In the genomic region with DNA sequence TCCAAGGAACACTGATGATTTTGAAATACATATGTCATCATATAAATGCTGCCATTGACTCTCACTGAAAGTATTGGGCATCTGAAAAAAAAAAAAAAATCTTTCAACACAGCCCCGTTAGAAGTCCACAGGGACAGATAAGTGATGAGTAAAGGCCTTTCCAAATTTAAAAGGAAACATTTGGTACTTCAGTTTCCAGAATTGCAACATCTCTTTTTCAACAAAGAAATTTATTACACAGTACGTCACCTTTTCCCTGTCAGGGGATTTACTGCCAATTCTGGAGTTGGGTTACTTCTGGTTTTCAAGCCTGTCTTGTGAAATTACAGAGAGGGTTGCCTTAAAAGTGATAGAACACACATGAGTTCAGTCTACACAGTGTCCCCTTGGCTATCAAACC, we compare ENCODE assay signal across 15 mouse cellular contexts.
A peak's percentile ranks its signal among the peaks of the same experiment; 100 is the strongest.
DNase-seq lines count a peak whose midpoint lies in the region; ATAC-seq and TF ChIP-seq lines count a peak whose summit lies in the region.
"Had no signal": no experiment of that assay in that cellular context is flagged by ENCODE, and none has a peak within 500 bp of the region (broad histone marks: within the 10 kb centered on the region; RNA-seq: fewer than 3 reads in every experiment).

No protein-coding gene starts in this region.

- H3K27ac ChIP-seq in liver, adult 2 months (replicated peaks; ENCODE audit: insufficient read depth, low read depth, low read length) = no peak overlapping the region
- no peak overlapping the region for H3K27ac ChIP-seq in liver, embryonic 12.5 days
- H3K27ac ChIP-seq: forebrain, embryonic 10.5 days; kidney, postnatal 0 days had no signal

- no peak for TF ChIP-seq POLR2A in liver, adult 2 months (IDR thresholded peaks at IDR 0.05; ENCODE audit: extremely low read depth, insufficient read depth, low read length)
- no peak for TF ChIP-seq POLR2A in myocyte (IDR thresholded peaks at IDR 0.05; ENCODE audit: insufficient read length, low read depth)

- no peak overlapping the region for H3K4me3 ChIP-seq in liver, adult 2 months (ENCODE audit: insufficient read depth, low read depth, low read length)
- H3K4me3 ChIP-seq in liver, embryonic 12.5 days = no peak overlapping the region
- H3K4me3 ChIP-seq in myocyte = no peak overlapping the region
- H3K4me3 ChIP-seq: forebrain, embryonic 10.5 days had no signal

- no peaks in the 10 kb centered on the region for H3K79me2 ChIP-seq in liver, adult 2 months (ENCODE audit: control insufficient read depth, insufficient read depth, low read length)
- no peaks in the 10 kb centered on the region for H3K79me2 ChIP-seq in myocyte (ENCODE audit: control insufficient read depth, insufficient read depth)

- ATAC-seq in liver, embryonic 12.5 days = no peak
- no peak for ATAC-seq in CD4-positive, CD25-positive, alpha-beta regulatory T cell, adult 4 months

- DNase-seq in gastrocnemius, adult 18-20 months (ENCODE audit: low spot score) = peak; percentile 40
- DNase-seq in gastrocnemius, postnatal 25 days = no peak
- DNase-seq in liver, adult 2 months (ENCODE audit: extremely low read depth, low read depth, low spot score) = peak; percentile 64
- DNase-seq in fat pad, adult 2 months (ENCODE audit: extremely low read depth, low read depth, low spot score) = peak; percentile 37
- no peak for DNase-seq in ovary, adult 18-20 months (ENCODE audit: low spot score)
- DNase-seq: cerebellum, adult 11-12 months; left cerebral cortex, postnatal 4 days; lung, embryonic 14.5 days; right cerebral cortex, postnatal 25 days; thymus, postnatal 14 days had no signal

- H3K36me3 ChIP-seq in liver, adult 2 months (ENCODE audit: control insufficient read depth, insufficient read depth, low read length) = peaks cover 4% of the 10 kb centered on the region; the same call in 1 of the 2 replicates
- H3K36me3 ChIP-seq in liver, embryonic 12.5 days = peaks cover under 1% of the 10 kb centered on the region; the same call in 1 of the 2 replicates
- no peaks in the 10 kb centered on the region for H3K36me3 ChIP-seq in myocyte (ENCODE audit: control insufficient read depth, insufficient read depth)
- H3K36me3 ChIP-seq: forebrain, embryonic 10.5 days had no signal

- H3K4me1 ChIP-seq in liver, adult 2 months (ENCODE audit: control insufficient read depth, insufficient read depth, low read length) = peaks cover 6% of the 10 kb centered on the region; the same call in 1 of the 2 replicates
- no peaks in the 10 kb centered on the region for H3K4me1 ChIP-seq in liver, embryonic 12.5 days
- H3K4me1 ChIP-seq: forebrain, embryonic 10.5 days had no signal

- no peak for TF ChIP-seq CTCF in liver, adult 2 months (IDR thresholded peaks at IDR 0.05; ENCODE audit: low read depth, low read length)

- no peaks in the 10 kb centered on the region for H3K27me3 ChIP-seq in liver, adult 2 months (ENCODE audit: control insufficient read depth, insufficient read depth, low read length)
- H3K27me3 ChIP-seq in liver, embryonic 12.5 days (replicated peaks) = no peaks in the 10 kb centered on the region
- H3K27me3 ChIP-seq in myocyte (ENCODE audit: control insufficient read depth, insufficient read depth, insufficient read length) = no peaks in the 10 kb centered on the region

- H3K9ac ChIP-seq in liver, adult 2 months (ENCODE audit: low read depth, low read length) = no peak overlapping the region
- no peak overlapping the region for H3K9ac ChIP-seq in liver, embryonic 12.5 days
- H3K9ac ChIP-seq: lung, embryonic 14.5 days had no signal

- 20% methylated on average over 2 of the region's 2 CpGs for WGBS in liver, adult 2 months
- WGBS in liver, embryonic 12.5 days (ENCODE audit: insufficient replicate concordance) = 68% methylated on average over 2 of the region's 2 CpGs

- no peak overlapping the region for H3K4me2 ChIP-seq in liver, embryonic 12.5 days
- no peak overlapping the region for H3K4me2 ChIP-seq in myocyte (ENCODE audit: low read depth)
- H3K4me2 ChIP-seq: lung, embryonic 14.5 days had no signal

- H3K9me3 ChIP-seq in liver, embryonic 12.5 days (replicated peaks) = no peaks in the 10 kb centered on the region
- H3K9me3 ChIP-seq: forebrain, embryonic 10.5 days had no signal

- no peak overlapping the region for H3ac ChIP-seq in myocyte (ENCODE audit: control insufficient read depth, insufficient read length)

TF ChIP-seq in myocyte, 11 proteins besides CTCF, POLR2A, EP300 and RAD21:
- TF ChIP-seq CEBPB (IDR thresholded peaks at IDR 0.05; ENCODE audit: insufficient read depth, poor library complexity, severe bottlenecking) = peak; percentile 81; the same call in 1 of the 2 replicates
- TF ChIP-seq E2F4 (IDR thresholded peaks at IDR 0.05; ENCODE audit: insufficient read depth) = no peak
- TF ChIP-seq REST (IDR thresholded peaks at IDR 0.05; ENCODE audit: insufficient read depth, insufficient read length) = no peak
- TF ChIP-seq TCF3 (IDR thresholded peaks at IDR 0.05; ENCODE audit: insufficient read length, low read depth) = no peak

Comparison
In these comparisons a context has a peak if more than half of its experiments do, and no peak if none do; other contexts are left out.
1. DNase-seq: peak in gastrocnemius, adult 18-20 months (single experiment), liver, adult 2 months (single experiment) and fat pad, adult 2 months (single experiment); none in gastrocnemius, postnatal 25 days (single experiment) and ovary, adult 18-20 months (single experiment).